Mouse (Mus musculus): ENCODE results near the gene Fscn3. TPM values are rescaled to one million over a fixed set of nuclear protein-coding genes. Genes with fewer than 3 reads are reported as not detected.

Gene Fscn3
- total RNA-seq, 2 experiments from 2014 or later = 0.14 TPM; not detected in 1

- intact Hi-C loops (cut with DNase I) = loop anchor here (5.0 kb wide), 1 partner anchor 162 kb away; no protein-coding TSS in a partner anchor
- peak; percentile 60 to 61 for DNase-seq
These were observed 3.6 kb upstream of the Fscn3 start for GRCm38 (mm10) chr6:28423767-28424695.

- intact Hi-C loops (cut with DNase I) = loop anchor here (5.0 kb wide), 1 partner anchor 52 kb away; the partner anchor contains the start of gene Snd1
- no peak for DNase-seq
These were observed 2.6 kb upstream of the Fscn3 start for GRCm38 (mm10) chr6:28425019-28425418.

DNA sequence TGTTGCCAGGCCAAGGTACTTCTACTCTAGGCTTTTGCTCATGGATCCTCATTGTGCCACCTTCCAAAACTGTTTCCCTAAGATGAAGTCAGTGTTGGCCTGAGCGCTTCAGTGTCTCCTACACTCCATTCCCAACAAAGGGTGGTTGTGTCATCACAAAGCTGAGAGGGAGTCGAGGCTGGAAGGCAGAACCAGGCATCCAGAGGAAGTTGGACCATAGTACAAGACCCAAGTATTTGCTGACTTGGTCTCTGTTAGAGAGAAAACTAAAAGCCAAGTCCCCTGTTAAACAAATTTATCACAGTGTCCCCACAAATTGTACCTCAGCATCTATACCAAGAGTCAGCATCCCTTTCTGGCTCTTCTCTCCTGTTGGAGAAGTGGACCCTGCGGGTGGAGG is 701 bp downstream of the Fscn3 start, which contains the start of gene Gcc1:
Gene Gcc1, minus strand, starts transcription at position 101 of the 400 bp plus-strand sequence.
- no peak for DNase-seq
- intact Hi-C loops (cut with DNase I) = loop anchor here (5.0 kb wide), 1 partner anchor 49 kb away; the partner anchor contains the start of gene Snd1

DNA sequence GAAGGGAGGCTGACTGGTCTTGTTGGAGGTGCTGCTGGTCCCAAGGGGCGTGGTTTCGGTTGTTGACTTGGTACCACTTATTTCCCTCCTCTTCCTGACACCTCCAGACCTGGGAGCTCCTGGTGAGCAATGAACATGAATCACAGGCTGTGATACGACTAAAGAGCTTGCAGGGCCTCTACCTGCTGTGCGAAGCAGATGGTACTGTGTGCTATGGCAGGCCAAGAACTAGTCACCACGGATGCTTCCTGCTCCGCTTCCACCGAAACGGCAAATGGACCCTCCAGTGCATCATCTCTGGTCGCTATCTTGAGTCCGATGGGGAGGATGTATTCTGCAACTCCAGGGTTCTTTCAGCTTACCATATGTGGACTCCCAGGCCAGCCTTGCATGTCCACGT is 2.3 kb downstream of the Fscn3 start:
- intact Hi-C loops (cut with DNase I) = loop anchor here (5.0 kb wide), 1 partner anchor 47 kb away; the partner anchor contains the start of gene Snd1
- DNase-seq = no peak

DNA sequence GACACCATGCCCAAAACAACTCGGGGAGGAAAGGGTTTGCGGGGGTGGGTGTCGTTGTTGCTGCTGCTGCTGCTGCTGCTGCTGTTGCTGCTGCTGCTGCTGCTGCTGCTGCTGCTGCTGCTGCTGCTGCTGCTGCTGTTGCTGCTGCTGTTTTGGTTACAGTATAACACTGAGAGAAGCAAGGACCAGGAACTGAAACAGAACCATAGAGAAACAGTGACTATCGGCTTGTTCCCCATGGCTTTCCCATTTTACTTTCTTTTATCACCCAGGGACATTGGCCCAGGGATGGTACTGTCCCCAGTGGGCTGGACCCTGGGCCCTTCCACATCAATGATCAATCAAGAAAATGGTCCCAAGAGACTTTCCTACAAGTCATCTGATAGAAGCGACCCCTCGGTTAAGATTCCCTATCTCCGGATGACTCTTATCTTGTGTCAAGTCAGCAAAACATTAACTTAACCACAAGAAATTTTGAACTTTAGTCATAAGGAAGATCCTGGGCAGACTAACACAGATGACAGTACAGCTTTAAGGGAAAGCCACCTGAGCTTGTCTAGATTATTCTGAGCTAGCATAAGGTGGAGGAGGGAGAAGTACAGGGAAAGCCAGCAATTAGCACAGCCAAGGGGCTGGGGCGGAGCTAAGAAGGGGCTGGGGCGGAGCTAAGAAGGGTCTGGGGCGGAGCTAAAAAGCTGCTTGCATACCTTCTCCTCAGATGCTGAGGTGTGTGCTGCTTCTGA is 3.4 kb downstream of the Fscn3 start:
- intact Hi-C loops (cut with DNase I) = no loop called here
- DNase-seq = no peak

DNA sequence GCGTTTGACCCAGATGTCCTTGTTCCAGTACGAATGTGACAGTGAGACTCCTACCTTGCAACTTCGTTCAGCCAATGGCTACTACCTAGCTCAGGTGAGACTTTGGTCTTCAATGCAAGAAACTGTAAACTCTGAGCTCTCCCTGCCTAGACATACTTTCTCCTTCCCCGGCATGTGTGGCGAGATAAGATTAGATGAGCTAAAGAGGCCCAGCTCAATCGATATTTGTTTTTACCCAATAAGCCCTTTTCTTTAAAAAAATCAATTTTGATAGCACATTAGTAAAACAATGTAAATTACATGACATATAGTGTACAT is 3.9 kb downstream of the Fscn3 start:
- intact Hi-C loops (cut with DNase I) = no loop called here
- DNase-seq = no peak

DNA sequence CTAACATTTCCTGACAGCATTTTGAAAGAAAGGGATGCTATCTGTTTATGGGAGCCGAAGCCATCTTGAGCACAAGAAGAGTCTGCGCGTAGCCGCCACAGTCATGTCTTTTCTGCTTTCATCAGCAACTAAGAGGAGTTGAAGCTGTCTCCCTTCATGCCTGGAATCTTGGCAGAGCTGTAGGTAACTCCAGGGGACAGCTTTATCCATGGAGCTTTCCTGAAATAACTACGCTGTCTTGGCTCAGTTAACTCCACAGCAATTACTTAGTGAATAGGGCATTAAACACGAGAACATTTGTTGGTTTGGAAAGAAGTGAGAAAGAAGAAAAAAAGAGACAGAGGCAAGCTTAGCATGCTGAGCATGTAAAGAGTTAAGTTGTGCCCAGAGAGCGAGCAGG is 20.3 kb downstream of the Fscn3 start:
- intact Hi-C loops (cut with DNase I) = no loop called here
- no peak for DNase-seq

DNA sequence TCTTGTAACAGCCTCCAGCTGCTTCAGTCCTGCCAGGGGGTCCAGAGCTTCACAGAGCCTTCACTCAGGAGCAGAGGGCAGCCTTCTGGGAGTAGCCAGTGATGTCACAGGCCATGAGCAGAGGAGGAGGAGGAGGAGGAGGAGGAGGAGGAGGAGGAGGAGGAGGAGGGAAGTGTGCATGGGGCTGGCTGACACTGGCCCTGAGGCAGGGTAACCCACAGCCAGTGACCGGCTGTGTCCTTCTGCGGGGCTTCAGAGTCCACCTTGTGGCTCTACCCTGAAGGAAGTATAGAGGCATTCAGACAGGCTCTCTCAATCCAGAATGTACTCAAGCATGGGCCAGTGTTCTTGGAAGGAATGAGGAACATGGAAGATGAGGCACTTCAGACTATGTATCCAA is 21.7 kb downstream of the Fscn3 start, which contains the start of gene Pax4:
Gene Pax4, minus strand, starts transcription at position 101 of the 400 bp plus-strand sequence.
- no peak for DNase-seq
- intact Hi-C loops (cut with DNase I) = no loop called here

- no peak for DNase-seq
- intact Hi-C loops (cut with DNase I) = loop anchor here (10.0 kb wide), 1 partner anchor 66 kb away; no protein-coding TSS in a partner anchor
These were observed 22.9 kb downstream of the Fscn3 start for GRCm38 (mm10) chr6:28450481-28450880.

GRCm38 (mm10) chr6:28450977-28451376 is 23.4 kb downstream of the Fscn3 start:
- intact Hi-C loops (cut with DNase I) = loop anchor here (10.0 kb wide), 1 partner anchor 66 kb away; no protein-coding TSS in a partner anchor
- DNase-seq = no peak

DNA sequence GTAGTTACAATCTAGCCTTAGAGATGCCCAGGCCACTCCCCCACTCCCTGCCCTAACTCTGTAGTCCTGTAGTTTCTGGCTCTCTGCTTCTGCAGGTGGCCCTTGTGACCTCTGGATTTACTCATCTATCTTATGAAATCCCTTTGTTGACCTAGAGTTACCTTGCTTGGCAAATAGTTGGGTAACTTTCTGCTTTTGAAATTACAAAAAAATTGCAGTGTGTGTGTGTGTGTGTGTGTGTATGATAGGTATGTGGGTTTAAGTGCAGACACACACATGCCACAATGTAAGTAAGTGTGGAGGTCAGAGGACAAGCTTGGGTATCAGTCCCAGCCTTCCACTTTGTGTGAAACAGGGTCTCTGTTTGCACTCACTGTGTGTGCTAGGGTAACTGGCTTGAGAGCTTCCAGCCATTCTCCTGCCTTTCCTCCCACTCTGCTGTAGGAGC is 31.7 kb downstream of the Fscn3 start:
- intact Hi-C loops (cut with DNase I) = loop anchor here (10.0 kb wide), 1 partner anchor 74 kb away; no protein-coding TSS in a partner anchor
- no peak for DNase-seq

GRCm38 (mm10) chr6:28460534-28460933 is 32.9 kb downstream of the Fscn3 start:
- DNase-seq = peak; percentile 83
- intact Hi-C loops (cut with DNase I) = loop anchor here (1.0 to 5.0 kb wide), 3 partner anchors 121 to 198 kb away; no protein-coding TSS in a partner anchor

DNA sequence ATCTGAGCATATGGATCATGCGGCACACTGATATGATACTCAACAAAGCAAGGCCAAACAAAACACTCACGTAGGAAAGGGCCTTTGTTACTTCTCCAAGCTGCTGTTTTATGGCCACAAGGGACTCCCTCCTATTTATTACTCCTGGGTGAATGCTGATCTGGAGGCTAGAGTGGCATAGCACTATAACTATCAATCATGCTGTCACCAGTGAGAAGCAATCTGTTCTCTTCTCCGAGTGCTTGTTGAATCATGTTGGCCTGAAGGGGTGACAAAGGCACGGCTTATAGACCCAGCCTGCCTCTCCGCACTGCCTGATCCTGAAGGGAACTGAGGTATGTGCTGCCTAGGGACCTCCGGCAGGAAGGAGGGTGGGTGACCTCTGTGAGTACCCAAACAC is 37.0 kb downstream of the Fscn3 start:
- DNase-seq = no peak
- intact Hi-C loops (cut with DNase I) = loop anchor here (5.0 kb wide), 1 partner anchor 202 kb away; no protein-coding TSS in a partner anchor

GRCm38 (mm10) chr6:28470017-28470602 is 42.5 kb downstream of the Fscn3 start:
- no peak for DNase-seq
- intact Hi-C loops (cut with DNase I) = no loop called here

DNA sequence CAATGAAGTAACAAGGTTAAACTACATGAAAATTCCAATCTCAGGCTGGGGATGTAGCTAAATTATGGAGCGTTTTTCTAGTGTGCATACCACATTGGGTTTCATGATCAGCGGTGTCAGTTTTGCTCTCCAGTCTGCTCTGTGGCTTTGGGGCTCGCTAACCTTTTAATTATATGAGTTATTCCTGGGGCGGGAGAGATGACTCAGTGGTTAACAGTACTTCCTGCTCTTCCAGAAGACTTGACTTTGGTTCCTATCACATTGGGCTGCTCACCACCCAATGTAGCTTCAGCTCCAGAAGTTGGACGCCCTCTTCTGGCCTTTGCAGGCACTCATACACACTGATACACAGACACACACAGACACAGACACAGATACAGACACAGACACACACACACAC is 43.0 kb downstream of the Fscn3 start:
- intact Hi-C loops (cut with DNase I) = no loop called here
- no peak for DNase-seq

DNA sequence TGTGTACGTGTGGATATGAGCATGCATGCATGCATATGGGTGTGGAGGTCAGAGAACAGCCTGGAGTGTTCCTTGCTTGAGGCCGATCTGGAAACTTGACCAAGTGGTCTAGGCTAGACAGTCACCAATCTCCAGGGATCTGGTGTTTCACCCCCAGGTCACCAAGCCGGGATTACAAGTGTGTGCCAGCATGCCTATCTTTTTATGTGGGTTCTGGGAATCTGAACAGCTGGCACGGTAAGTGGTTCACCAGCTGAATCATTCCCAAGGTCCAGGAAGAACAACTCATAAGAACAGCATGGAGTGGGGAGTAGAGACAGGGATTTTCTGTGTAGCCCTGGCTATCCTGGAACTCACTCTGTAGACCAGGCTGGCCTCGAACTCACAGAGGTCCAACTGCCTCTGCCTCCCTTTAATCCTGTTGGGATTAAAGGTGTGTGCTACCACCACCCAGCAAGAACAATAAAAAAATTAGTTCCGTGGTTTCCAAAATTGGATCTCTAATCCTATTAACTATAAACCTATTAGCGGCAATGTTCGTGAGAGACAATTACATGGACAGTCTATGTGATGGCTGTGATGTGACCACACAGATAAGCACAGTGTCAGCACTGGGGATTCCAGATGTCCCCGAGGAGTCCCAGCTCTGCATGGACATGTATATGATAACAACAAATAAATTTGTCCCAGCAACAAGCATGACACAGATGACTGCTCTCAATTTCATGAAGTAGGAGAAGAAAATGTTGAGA is 43.9 kb downstream of the Fscn3 start:
- DNase-seq = no peak
- intact Hi-C loops (cut with DNase I) = no loop called here

DNA sequence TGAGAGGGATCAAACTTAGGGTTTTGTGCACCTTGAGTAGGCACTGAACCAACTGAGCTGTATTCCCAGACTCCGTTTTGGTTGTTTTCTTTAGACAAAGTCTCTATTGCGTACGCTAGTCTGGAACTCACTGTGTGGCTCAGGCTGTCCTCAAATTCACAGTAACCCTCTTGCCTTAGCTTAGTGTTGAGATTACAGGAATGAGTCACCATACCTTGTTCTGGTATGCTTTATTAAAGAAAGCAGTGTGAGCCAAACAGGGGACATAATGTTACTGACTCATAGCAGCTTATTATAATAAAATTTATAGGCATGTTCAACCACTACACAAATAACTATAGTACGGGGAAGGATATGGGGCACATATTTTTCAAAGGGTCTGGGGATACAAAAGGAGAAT is 46.6 kb downstream of the Fscn3 start:
- intact Hi-C loops (cut with DNase I) = no loop called here
- no peak for DNase-seq

- intact Hi-C loops (cut with DNase I) = loop anchor here (5.0 kb wide), 2 partner anchors 48 to 213 kb away; partner anchors contain the start of genes Fscn3 and Gcc1
- DNase-seq = no peak
These were observed 47.2 kb downstream of the Fscn3 start, which contains the start of gene Snd1 for GRCm38 (mm10) chr6:28474839-28475238. Snd1 (plus strand) TSS chr6:28475139.

Data from heart, postnatal 14 days (tissue).